17 mouse cellular contexts compared by ENCODE assay signal in the genomic region with DNA sequence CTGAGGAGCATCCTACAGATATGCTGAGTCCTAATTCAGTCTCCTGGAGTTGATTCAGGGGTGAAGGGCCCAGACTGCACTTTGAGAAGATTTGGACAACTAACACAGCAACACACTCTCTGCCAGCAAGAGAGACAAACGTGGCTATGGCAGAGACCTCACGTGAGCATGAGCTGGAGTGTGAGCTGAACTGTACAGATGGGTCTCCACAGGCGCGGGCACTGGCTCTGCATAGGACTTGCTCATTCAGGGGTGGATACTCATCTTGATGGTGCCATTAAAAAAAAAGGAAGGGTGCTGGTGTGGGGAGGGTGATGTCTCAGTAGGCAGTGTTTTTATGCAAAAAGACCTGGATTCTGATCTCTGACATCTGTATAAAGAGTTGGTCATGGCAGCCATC.
"Had no signal": no experiment of that assay in that cellular context is flagged by ENCODE, and none has a peak within 500 bp of the region (broad histone marks: within the 10 kb centered on the region; RNA-seq: fewer than 3 reads in every experiment).

No protein-coding gene starts in this region.

- DNase-seq: lung, embryonic 14.5 days; lung, postnatal 10 days; lung, postnatal 4 days; midbrain, embryonic 14.5 days; retina, postnatal 1 day; right cerebral cortex, adult 18-20 months; right cerebral cortex, postnatal 25 days; right cerebral cortex, postnatal 4 days; spleen, adult 18-20 months; thymus, adult 18-20 months; thymus, postnatal 14 days; thymus, postnatal 36 days had no signal

- H3K27ac ChIP-seq: midbrain, embryonic 10.5 days; midbrain, embryonic 12.5 days; neural tube, embryonic 13.5 days; neural tube, embryonic 15.5 days had no signal

- H3K4me3 ChIP-seq: midbrain, embryonic 10.5 days; midbrain, embryonic 12.5 days; myocyte; neural tube, embryonic 13.5 days; neural tube, embryonic 15.5 days had no signal
